Mouse (Mus musculus): ENCODE data around the gene Slc7a15.
"Not testable (repeated sequence)": the region's sequence is repeated elsewhere in the genome, so short reads cannot be mapped to it uniquely, and the experiment has no call there.

The Slc7a15 gene

DNA sequence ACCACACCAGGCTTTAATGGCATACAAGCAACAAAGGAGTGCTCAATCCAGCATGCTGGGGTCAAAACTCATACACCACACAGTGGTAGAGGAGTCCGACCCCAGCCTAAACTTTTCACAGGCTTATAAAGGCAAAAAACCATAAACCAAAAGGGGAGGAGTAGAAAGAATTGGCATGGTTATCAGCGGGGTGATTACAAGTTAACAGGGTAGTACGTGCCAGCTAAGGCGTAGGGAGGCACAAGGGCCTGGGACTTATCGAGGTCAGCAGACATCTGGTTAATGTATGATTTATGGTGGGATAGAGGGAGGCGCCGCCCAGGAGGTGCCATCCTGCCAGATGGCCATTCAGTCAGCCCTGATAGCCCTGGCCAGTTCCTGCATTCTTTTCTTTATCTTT lies at the start of gene Slc7a15:
Gene Slc7a15 (minus strand): TSS at position 101 of the 400 bp plus-strand sequence.
- DNase-seq (ENCODE audit: low spot score in 2 of 2): not testable (repeated sequence)

DNA sequence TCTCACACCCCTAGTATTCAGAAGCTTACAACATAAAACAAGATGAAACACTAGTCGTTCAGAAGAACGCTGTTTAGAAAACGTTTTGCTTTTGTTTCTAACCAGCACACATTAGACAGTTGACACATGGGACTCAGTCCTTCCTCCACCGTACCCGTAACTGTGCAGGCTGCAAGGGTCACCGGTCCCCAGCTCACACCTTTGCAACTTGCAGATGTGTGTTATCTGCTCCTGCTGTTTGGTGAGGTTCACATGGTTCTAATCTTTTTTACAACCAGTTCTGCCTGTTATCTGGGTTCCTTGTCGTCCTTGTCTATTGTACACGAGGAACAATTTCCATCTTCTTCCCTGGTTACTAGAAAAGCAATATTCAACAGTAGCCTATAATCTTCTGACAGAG lies 49.3 kb upstream of the Slc7a15 start:
- DNase-seq (ENCODE audit: low spot score in 2 of 2): not testable (repeated sequence)

DNA sequence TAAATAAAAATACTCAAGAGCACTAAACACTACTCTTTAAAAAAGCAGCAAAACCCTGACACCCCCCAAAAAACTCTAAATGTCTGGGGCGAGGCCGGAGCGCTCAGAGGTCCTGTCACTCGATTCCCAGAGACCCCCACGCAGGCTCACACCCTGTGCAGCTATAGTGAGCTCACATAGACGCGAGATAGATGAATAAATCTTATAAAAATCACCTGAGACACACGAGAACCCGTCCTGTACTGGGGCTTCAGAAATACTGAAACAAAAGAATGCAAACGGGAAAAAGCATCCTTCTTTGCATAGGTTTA lies 42.5 kb upstream of the Slc7a15 start:
- no peak for DNase-seq (ENCODE audit: low spot score in 2 of 2)

DNA sequence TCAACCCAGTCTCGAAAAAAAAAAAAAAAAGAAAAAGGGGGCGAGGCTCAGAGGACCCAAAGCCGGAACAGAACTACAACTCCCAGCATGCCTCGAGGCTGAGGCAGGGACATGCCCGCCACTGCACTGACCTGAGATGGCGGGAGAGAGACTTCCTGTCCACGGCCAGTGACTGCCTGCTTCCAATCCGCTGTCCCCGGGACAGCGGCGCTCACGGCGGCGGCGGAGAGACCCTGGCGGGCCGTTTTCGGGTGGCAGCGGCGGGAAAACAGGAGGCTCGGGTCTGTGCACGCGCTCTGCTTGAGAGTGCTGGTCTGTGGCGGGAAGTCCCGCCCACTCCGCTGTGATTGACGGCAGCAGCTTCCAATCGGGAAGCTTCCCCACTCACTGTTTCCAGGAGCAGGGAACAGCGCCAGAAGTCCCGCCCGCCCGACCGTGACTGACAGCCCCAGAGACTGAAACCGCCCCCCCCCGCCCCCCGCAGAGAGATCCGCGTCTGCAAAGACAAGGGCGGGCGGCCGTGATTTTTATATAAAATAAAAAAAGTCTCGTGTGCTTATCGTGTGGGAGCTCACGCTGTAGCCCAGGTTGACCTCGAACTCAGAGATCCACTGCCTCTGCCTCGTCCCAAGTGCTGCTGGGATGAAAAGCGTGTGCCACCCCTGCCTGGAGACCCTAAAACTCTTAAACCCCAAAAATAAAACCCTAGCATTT lies 42.0 kb upstream of the Slc7a15 start:
- peak; percentile 98 for DNase-seq (ENCODE audit: low spot score in 2 of 2)

DNA sequence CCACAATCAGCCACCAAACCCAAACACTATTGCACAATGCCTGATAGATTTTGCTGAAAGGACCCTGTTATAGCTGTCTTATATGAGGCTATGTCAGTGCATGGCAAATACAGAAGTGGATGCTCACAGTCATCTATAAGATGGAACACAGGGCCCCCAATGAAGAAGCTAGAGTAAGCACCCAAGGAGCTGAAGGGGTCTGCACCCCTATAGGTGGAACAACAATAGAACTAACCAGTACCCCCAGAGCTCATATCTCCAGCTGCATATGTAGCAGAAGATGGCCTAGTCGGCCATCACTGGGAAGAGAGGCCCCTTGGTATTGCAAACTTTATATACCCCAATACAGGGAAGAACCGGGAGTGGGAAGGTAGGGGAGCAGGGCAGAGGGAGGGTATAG lies 41.3 kb upstream of the Slc7a15 start:
- not testable (repeated sequence) for DNase-seq (ENCODE audit: low spot score in 2 of 2)

DNA sequence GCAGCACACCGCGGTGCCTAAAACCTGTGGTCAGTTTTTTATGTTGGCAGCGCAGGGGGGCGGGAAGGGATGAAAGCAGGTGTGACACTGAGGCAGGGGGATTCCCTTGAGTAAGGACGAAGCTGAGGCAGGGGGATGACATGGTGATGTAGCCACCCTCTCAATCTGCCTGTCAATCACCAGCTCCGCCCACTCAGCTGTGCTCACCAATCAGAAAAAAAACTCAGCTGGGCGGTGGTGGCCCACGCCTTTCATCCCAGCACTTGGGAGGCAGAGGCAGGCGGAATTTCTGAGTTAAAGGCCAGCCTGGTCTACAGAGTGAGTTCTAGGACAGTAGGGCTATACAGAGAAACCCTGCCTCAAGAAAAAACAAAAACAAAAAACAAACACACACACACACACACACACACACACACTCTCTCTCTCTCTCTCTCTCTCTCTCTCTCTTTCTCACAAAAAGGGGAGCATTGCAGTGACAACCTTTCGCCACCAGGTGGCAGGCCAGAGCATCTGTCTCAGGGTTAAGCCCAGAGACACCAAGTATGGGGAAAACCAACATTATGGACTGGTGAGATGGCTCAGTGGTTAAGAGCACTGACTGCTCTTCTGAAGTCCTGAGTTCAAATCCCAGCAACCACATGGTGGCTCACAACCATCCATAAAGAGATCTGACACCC lies 39.7 kb upstream of the Slc7a15 start:
- peak; percentile 73 to 80 for DNase-seq (ENCODE audit: low spot score in 2 of 2)

DNA sequence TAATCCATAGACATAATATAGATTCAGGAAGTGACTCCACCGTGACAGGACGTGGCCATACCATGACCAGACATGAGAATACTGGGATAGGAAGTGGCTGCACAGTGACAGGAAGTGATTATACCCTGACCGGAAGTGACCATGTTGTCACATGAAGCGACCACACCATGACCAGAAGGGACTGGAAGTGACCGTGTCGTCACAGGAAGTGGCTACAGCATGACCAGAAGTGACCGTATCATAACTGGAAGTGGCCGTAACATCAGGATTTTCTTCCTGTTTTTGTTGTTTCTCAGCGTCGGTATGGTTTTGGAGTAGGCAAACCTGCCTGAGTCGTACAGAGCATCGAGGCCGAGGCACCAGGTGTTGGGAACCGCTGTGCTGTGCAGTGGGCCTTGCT lies 38.1 kb upstream of the Slc7a15 start:
- DNase-seq (ENCODE audit: low spot score in 2 of 2): no peak

DNA sequence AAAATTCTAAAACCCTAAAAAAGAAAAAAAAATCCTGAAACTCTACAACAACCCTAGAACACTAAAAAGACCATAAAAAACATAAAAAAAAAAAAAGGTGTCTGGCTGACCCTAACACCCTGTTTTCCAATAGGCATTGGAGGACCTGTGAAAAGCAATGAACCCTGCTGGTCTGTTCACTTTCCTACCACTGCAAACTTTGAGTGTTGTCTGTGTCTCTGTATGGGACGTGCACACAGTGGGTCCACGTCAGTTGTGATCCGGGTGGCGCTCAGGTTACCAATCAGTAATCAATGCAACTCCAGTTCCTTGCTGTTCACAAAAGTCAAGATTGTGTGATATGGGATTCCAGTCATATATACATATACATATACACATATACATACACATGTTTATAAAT lies 36.7 kb upstream of the Slc7a15 start:
- DNase-seq (ENCODE audit: low spot score in 2 of 2): no peak

DNA sequence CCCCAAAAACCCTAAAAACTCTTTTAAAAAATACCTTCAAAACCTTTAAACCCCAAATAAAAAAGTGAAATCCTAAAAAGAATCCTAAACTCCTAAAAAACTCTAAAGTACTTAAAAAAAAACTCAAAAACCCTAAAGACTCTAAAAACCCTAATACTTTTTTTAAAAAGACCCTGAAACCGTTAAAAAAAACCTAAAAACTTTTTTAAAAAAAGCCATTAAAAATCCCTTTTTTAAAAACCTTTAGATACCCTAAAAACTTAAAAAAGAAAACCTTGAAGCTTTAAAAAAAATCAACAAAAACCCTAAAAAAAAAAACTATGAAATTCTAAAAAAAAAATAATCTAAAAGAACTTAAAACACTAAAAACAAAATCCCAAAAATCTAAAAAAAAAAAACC lies 35.4 kb upstream of the Slc7a15 start:
- no peak for DNase-seq (ENCODE audit: low spot score in 2 of 2)

DNA sequence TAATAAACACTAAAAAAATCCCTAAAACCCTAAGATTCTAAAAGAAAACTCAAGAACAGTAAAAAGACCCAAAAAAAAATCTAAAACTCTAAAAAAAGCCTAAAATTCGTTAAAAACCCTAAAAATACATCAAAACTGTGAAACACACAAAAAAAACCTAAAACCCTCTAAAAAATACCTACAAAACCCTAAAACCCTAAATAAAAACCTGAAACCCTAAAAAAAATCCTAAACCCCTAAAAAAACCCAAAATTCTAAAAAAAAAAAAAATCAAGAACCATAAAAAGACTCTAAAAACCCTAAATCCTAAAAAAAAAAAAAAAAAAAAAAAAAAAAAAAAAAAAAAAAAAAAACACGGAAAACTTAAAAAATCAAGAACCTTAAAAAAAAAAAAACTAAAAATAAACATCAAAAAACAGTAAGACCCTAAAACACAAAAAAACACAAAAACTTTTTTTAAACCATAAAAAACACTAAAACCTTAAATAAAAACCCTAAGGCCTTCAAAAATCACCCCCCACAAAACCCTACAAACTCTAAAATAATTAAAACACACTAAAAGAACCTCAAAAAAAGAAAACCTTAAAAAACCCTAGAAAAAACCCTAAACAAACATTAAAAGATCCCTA lies 34.0 kb upstream of the Slc7a15 start:
- DNase-seq (ENCODE audit: low spot score in 2 of 2): no peak

DNA sequence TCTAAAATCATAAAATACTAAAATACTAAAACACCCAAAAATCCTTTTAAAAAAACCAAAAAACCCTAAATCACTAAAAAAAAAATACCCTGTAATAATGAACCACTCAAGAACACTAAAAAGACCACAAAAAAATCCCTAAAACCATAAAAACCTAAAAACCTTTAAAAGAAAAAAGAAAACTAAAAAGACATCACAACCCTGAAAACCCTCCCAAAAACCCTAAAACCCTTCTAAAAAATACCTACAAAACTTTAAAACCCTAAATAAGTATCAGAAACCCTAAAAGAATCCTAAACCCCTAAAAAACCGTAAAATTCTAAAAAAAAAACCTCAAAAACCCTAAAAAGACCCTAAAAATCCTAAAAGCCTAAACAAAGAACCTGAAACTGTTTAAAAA lies 32.8 kb upstream of the Slc7a15 start:
- no peak for DNase-seq (ENCODE audit: low spot score in 2 of 2)

DNA sequence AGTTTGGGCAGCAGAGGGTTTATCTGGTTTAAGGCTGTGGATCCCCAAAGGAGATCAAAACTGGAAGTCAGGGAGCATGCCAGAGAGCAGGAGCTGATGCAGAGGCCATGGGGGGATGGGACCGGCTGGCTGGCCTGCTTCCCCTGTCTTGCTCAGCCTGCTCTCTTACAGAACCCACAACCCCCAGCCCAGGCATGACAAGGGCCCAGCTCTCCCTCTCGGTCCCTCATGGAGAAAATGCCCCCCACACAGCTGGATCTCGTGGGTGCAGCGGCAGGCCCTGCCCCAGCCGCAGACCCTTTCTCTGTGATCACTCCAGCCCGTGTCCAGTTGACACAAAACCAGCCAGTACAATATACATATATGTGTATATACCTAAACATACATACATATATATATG lies 30.7 kb upstream of the Slc7a15 start:
- DNase-seq (ENCODE audit: low spot score in 2 of 2): no peak

DNA sequence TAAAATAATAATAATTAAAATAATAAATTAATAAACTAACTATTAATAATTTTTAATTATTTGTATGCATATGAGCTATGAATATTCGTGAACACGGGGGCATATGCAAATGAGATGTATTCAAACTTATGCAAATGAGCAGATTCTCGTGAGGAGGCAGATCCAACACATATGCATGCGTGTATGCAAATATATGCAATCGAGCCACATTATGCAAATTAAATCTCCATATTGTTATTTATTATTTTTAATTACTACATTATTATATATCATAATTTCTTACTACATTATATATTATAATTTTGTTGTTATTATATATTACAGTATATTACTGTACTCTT lies 21.8 kb upstream of the Slc7a15 start:
- no peak for DNase-seq (ENCODE audit: low spot score in 2 of 2)

DNA sequence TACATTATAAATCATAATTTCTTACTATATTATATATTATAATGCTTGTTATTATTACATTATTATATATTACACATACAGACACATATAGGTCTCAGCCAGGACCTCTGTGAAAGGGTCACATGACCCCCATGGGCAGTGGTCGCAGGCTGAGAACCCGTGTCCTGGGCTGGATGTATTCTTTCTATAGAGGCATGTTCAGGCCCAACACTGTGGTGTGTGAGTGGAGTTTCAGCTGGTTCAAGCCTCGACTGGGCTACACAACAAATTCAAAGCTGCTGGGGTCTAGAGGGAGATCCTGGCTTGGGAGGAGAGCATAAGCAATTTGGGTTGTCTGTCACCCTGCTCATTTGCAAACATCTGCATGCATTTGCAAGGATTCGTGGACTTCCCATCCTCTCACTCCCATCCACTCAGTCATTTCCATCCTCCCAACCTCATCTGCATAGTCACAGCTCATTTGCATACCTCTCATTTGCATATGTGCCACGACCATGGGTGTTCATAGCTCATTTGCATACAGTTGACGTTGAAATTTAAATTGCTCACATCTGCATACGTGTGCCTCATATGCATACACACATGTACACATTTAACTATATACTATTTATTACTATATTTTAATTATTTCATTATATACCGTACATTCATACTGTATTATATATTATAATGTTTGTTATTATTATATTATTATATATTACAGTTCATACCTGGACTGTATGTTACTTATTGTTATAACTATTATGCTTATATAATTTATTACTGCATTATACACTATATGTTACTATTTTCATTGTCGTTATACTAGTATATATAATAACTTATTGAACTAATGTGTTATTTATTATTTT lies 21.2 kb upstream of the Slc7a15 start:
- DNase-seq (ENCODE audit: low spot score in 2 of 2): no peak

DNA sequence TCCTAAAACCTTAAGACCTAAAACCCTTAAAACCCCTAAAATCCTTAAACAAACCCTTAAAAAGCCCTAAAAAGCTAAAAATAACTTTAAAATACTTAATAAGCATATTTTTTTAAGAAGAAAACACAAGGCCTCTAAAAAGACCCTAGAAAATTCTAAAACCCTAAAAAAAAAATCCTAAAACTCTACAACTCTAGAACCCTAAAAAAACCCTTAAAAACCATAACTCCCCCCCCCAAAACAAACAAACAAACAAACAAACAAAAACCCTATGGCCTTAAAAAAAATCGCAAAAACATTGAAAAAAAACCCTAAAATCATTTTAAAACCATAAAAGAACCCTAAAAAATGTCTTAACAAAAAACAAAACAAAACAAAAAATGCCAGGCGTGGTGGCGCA lies 19.4 kb upstream of the Slc7a15 start:
- no peak for DNase-seq (ENCODE audit: low spot score in 2 of 2)

DNA sequence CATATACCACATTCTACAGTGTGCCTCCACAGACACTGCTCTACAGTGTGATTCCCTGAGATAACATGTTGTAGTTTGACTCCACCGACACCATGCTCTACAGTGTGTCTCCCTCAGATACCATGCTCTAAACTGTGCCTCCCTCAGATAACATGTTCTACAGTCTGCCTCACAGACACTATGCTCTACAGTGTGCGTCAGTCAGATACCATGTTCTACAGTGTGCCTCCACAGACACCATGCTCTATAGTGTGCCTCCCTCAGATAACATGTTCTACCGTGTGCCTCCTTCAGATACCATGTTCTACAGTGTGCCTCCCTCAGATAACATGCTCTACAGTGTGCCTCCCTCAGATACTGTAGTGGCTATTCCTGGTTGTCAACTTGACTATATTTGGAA lies 10.2 kb upstream of the Slc7a15 start:
- DNase-seq (ENCODE audit: low spot score in 2 of 2): no peak

DNA sequence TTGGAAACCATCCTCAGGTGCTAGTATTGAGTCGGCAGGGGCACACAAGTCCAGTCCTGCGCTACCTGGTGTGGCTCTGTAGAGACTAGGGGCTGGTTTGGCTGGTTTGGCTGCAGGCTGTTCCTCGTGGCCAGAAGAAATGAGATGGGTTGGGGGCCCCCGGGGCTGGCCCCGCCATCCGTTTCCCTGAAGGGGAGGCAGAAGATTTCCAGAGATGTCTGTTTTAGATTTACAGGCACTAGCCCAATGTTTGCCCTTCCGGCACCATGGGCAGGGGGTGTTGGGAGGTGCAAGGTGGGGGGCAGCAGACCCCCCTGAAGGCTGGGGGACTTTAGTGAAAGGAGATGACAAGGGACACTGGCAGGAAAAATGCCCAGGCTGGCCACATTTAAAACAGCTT lies 3.3 kb downstream of the Slc7a15 start:
- no peak for DNase-seq (ENCODE audit: low spot score in 2 of 2)

DNA sequence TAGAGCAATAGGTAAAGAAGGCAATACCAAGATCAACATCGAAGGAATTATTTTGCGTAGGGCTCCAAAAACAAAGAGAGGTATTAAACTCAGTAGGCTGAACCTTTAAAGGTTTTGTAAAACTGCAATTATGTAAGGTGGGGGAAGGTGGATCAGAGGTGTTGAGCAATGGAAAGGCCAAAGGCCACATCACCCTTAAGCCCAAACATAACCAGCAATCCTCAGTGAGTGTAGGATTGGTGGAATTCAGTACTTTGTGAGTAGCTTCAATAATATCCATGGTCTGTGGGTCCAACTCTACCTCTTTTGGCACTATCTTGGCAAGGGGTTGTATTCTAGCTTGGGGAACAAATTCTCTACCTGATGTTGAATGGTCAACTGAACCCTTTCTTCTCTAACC lies 7.5 kb downstream of the Slc7a15 start:
- not testable (repeated sequence) for DNase-seq (ENCODE audit: low spot score in 2 of 2)

DNA sequence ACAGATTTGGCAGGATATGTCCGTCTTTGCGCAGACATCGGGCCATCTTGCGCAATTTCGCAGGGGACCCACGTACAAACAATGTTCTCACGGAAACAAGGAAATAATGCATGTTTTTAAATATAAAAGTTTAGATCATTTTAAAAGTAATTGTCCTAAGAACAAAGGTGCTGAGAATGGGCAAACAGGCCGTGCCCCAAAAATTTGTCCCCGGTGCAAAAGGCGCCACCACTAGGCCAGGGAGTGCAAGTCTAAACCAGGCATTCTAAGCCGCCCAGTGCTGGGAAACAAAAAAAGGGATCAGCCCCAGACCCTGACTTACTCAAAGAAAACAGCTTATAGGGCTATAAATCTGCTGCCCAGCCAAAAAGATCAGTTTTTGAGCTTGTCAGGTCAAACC lies 25.5 kb downstream of the Slc7a15 start:
- DNase-seq (ENCODE audit: low spot score in 2 of 2): no peak

DNA sequence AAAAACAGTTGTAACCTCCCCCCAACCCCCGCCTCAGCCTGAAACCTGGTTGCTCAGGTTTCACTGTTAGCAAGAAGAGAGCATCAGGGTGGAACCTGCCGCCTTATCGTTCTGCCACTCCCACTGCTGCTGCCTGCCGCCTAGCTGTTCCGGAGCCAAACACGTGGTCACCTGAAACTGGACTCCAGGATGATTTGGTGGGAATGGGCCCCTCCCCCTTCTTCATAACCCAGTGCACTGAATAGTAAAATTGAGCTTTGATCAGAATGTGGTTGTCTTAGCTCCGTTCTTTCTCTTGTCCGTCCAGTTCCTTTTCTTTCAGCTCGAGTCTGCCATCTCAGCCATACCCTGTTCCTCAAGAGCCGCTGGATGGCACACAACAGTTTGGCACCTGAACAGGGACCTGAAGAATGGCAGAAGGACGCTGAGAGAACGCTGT lies 26.9 kb downstream of the Slc7a15 start:
- not testable (repeated sequence) for DNase-seq (ENCODE audit: low spot score in 2 of 2)

DNA sequence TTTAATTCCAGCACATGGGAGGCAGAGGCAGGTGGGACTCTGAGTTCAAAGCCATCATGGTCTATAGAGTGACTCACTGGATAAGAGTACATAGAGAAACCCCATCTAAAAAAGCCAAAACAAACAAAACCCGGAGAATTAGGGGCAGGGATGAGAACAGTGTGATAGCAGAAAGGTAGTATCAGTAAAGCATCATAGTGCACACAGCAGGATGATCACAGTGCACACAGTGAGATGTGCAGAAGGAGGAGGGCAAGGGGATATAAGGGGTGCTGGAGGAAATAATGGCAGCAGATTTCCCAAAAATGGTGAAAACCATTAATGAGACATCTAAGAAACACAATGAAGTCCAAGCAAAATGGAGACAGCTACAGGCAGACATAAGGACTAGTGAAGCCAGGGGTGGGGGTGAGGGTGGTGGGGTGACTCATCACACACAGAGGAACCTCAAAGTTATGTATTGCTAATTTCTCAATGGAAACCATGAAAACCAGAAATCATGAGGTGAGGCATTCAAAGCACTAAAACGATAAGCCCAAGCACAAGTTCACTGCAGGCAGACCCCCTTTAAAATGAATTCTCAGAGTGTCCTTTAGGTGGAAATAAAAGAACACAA lies 27.5 kb downstream of the Slc7a15 start:
- not testable (repeated sequence) for DNase-seq (ENCODE audit: low spot score in 2 of 2)

DNA sequence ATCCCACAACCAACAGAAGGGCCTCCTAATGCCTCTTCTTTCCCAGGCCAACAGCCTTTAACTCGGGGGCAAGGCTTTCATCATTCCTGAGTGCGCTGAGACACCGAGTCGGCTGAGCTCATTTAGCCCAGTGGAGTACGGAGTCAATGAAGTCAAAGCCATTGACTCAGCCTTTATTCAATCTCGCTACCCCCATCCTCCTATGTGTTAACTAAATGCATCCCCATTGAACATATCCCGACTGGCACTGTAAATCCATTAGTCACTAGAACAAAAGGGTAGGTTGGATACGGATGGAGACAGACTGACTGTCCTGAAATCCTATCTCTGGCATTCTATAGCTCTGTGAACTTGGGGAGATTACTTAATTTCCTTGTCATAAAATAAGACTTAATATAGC lies 36.7 kb downstream of the Slc7a15 start:
- DNase-seq (ENCODE audit: low spot score in 2 of 2): not testable (repeated sequence)

All from urinary bladder, postnatal 36 days (tissue).